ENCODE assay signal across 6 mouse cellular contexts in genomic region chr7:130604390-130604789, GRCm38 (mm10).
"Had no signal": no experiment of that assay in that cellular context is flagged by ENCODE, and none has a peak within 500 bp of the region (broad histone marks: within the 10 kb centered on the region; RNA-seq: fewer than 3 reads in every experiment).

No protein-coding gene starts in this region.

- DNase-seq: lung, adult 2 months had no signal

- H3K27ac ChIP-seq: kidney, embryonic 15.5 days; limb, embryonic 13.5 days; liver, embryonic 14.5 days; midbrain, embryonic 13.5 days; neural tube, embryonic 15.5 days had no signal

- H3K4me3 ChIP-seq: kidney, embryonic 15.5 days; limb, embryonic 13.5 days; midbrain, embryonic 13.5 days; neural tube, embryonic 15.5 days had no signal
